Mouse (Mus musculus): ENCODE data around the gene Ache.

The Ache gene

GRCm38 (mm10) chr5:137295712-137296111, 8.4 kb downstream of the Ache start:
- DNase-seq (ENCODE audit: low read depth), result no peak

DNA sequence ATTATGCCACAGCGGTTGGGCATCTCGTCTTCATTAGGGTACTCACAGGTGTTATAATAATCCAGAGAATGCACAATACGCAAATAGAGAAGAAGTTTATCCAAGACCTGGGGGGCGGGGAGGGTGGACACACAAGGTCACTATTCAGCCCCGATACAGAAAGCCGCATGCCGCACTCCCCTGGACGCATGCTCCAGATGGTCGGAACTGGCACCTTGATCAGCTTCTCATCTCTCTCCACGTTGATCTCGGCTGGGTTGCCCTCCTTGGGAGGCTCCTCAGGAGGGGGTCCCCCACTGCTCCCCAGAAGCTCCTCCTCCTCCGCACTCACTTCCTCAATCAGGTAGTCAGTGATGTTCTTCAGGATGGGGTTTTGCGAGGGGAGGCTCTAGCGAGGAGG, 9.8 kb downstream of the Ache start:
- no peak for DNase-seq (ENCODE audit: low read depth)

GRCm38 (mm10) chr5:137299240-137299639, 11.9 kb downstream of the Ache start:
- DNase-seq (ENCODE audit: low read depth), result no peak

- DNase-seq (ENCODE audit: low read depth), result no peak
Observed at GRCm38 (mm10) chr5:137301253-137301652, 13.9 kb downstream of the Ache start.

DNA sequence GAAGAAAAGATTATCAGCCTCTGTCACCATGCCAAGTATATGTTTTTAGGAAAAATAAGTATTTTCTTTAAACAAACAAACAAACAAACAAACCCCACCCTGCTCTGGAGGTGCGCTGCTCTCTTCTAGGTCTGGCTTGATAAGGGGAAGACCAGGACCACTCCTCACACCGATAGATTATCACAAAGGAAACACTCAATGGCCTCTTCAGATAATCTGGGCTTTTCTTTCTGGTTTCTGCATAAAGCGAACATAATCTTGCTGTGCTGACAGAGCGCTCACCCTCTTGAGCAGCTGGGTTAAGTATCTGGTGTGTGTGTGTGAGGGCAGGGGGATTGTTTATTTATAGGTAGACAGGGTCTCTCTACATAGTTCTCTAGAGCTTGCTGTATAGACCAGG, 16.3 kb downstream of the Ache start:
- DNase-seq (ENCODE audit: low read depth), result no peak

- DNase-seq (ENCODE audit: low read depth), result no peak
Observed at GRCm38 (mm10) chr5:137304165-137304564, 16.8 kb downstream of the Ache start.

DNA sequence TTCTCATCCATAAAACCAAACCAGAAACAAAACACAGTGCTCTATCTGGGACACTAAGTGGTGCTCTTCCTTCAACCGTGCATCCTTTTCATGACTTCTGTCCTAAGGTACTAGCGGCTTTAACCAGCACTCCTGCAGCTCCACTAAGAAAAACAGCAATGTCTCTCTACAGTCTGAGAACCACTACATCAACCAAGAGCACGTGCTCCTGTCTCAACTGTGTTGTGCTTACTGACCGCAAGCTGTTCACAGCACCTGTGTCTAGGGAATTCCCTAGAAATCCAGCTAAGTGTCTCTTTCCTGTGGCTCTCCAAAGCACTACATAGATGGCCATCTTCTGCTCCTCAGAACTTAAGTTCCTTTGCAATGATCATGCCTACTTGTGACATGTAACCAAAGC, 17.5 kb downstream of the Ache start:
- DNase-seq (ENCODE audit: low read depth), result no peak

DNA sequence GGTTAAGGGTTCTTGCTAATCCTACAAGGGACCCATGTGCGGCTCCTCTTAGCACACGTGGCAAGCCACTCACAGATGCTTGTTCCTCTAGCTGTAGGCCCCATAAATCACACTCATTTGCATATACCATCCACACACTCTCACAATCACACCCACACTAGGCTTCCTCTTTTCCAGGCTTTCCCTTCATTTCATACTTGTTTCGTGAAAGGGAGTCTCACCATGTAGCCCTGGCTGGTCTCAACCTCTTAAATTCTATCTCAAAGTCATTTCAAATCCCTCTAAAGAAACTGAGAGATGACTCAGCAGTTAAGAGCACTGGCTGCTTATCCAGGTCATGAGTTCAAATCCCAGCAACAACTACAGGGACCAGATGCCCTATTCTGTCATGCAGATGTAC, 18.5 kb downstream of the Ache start:
- no peak for DNase-seq (ENCODE audit: low read depth)

DNA sequence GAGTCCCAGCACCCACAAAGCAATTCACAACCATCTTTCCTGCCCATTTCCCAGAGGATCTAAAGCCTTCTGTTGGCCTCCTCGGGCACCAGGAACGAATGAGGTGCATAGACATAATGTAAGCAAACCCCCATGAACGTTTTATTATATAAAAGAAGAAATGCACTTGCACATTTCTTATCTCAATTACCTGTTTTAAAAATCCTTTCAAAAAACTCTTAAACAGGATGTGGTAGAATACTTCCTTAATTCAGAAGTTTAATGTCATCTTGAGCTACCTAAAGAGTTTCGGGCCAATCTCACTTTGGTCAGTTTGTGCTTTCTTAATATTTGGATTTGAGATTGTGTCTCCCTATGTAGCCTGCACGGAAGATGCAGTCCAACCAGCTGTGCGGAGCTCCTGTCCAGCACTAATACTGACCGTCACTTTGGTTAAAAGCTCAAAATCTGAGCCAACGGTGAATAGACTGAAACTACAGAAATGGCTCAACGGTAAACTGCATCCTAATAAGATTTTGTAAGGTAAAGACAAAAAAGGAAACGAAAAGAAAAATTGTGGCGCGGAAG, 19.2 kb downstream of the Ache start:
- DNase-seq (ENCODE audit: low read depth), result no peak

GRCm38 (mm10) chr5:137307071-137307912, 20.0 kb downstream of the Ache start, which contains the start of gene Srrt:
Gene Srrt, minus strand, starts transcription at chr5:137307674.
- DNase-seq (ENCODE audit: low read depth), result peak; percentile 92

GRCm38 (mm10) chr5:137308356-137308755, 21.0 kb downstream of the Ache start:
- DNase-seq (ENCODE audit: low read depth), result no peak

DNA sequence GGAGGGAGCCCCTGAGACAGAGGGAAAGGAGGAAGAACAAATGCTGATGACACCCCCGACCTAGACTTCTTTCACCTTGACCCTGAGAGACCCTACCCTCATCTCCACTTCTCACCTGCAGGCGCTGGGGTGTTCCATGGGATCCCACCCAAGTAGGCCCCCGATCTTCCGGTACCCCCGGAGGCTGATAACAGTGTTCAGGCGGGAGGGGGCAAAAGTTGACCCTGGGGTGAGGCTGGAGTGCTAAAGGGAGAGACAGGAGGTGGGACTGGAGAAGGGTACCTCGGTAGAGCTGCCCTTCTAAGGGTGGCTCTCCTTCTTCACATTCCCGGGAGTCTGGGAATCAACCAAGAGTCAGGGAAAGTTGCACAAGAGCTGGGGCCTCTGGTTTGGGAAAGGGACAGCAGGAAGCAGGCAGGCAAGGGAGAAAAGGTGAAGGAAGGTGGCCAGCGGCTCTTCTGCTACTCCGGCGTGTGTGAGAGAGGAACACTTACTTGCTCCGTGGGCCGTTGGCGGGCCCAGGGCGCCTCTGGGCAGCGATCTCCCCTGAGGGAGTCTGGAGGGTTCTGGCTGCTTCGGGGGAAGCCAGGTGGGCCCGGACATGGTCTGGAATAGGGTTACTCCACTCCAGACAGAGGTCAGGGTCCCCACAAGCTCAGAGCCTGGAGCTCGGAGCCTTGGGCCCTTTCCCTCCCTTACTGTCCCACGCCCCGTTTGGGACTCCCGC, 26.3 kb downstream of the Ache start:
- no peak for DNase-seq (ENCODE audit: low read depth)

DNA sequence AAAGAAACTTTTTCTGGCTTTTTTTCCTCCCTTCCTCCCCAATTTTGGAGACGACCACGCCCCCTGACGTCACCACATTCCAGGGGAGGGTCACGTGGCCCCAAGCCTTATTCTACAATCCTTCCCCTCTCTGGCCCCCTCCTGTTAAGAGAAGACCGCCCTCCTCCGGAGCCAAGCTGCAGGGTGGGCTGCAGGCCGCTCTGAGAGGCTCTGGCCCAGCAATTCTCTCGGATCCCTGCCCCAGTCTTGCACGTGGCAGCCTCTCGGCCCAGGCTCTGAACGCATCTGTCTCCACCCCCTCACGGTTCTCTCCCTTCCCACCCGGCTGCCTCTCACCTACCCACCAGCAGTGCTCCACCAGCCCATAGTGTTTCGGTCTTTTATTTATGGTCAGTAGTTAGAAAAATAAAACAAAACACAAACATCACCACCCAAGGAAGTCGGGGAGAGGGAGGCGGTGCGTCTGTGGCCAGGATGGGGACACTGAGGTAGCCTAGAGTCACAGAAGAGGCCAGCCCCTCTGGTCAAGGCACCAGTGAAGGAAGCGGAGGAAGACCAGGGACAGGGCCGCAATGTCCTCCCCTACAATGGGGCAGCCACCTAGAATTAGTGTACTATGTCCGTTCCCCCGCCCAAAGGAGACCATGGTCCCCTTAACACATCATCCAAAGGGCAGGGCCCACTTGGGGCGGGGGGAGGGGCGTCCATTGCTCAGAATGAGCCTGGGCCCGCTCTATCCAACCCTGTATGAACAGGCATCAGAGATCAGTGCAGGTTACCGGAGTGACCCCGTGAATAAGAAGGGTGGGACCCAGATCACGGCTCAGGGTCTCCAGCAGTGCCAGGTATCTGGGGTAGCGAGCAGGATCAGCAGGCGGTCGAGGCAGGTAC, 27.1 kb downstream of the Ache start, which contains the start of gene Trip6:
Trip6 (minus strand) TSS at position 212 of the 891 bp plus-strand sequence.
- DNase-seq (ENCODE audit: low read depth), result no peak

DNA sequence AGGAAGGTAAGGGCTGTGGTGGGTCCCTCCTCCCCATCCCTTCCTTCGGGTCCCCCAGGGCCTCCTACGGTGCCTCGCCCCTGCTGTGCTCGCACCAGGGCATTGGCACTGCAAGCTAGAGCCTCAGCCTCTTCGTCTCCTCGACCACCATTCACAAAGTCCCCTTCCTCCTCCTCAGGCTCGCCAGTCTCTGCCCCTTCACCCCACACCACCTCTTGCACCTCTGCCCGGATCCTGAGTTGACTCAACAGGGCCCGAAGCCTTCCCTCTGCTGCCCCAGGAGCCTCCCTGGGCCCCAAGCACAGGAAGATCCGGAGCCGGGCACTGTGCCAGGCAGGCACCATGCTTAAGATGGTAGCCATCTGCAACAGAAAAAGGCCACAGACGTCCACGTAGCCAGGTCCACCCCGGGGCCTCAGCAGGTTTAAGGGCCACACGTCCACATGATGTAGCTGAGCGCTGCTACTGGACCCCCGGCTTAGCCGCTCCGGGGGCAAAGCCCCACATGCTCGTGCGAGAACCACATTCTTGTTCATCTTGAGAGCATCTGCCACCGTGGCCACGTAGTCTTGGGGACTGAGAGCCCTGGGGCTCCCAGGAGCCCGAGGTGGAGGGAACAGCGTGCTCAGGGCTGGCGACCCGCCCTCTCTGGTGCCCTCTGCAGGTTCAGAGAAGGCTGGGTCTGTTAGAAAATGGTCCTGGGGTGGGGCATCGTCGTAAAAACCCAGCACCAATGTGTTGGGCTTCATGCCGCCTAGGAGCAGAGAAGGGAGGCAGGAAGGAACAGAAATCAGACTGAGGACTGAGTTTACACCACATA, 28.0 kb downstream of the Ache start:
- no peak for DNase-seq (ENCODE audit: low read depth)

- DNase-seq (ENCODE audit: low read depth), result no peak
Observed at GRCm38 (mm10) chr5:137317361-137317760, 30.0 kb downstream of the Ache start.

DNA sequence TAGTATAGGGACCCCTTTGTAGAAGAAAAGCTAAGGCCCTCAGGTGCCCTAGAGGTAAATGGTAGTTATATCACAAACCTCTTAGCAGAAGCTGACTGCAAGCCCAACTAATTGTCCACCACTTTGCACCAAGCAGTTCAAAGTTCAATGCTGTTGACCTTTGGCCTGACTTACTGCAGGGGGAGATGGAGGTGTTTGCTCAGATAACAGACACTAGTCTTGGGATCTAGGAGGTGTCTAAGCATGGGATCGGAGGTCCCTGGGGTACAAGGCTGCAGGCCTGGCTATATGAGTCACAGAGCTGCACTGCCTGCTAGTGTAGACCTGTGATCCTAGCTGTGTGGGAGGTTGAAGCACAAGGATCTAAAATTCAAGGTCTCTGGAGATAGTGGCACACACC, 31.3 kb downstream of the Ache start:
- no peak for DNase-seq (ENCODE audit: low read depth)

GRCm38 (mm10) chr5:137320996-137321395, 33.7 kb downstream of the Ache start:
- DNase-seq (ENCODE audit: low read depth), result no peak

- DNase-seq (ENCODE audit: low read depth), result no peak
Observed at GRCm38 (mm10) chr5:137330910-137331309, 43.6 kb downstream of the Ache start.

DNA sequence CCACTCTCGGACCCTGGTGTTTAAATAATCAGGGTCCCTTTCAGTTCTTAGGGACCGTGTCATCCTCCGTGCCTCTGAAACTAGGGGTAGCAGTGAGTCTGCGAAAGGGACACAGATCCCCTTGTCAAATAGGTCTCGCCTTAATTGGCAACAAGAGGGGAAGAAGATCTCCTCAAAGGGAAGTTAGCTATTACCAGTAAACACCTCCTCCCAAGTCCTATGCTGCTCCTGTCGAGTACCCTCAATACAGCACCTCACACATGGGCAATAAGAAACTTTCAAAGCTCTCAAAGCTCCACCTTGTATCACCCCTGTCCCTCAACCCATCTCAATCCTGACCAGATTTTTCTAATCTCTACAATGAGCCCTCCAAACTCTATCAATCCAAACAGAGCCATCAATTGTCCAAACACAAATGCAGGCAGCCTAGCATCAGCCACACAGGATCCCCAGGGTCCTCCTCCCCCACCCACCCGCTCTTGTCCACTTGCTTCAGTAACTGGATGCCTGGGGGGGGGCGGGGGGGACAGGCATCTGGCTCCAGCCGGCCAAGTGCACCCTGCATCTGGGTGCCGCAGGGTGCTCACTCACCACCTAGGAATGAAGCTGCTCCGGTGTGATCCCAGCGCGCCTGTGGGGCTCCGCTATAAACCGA, 45.7 kb downstream of the Ache start:
- DNase-seq (ENCODE audit: low read depth), result no peak

DNA sequence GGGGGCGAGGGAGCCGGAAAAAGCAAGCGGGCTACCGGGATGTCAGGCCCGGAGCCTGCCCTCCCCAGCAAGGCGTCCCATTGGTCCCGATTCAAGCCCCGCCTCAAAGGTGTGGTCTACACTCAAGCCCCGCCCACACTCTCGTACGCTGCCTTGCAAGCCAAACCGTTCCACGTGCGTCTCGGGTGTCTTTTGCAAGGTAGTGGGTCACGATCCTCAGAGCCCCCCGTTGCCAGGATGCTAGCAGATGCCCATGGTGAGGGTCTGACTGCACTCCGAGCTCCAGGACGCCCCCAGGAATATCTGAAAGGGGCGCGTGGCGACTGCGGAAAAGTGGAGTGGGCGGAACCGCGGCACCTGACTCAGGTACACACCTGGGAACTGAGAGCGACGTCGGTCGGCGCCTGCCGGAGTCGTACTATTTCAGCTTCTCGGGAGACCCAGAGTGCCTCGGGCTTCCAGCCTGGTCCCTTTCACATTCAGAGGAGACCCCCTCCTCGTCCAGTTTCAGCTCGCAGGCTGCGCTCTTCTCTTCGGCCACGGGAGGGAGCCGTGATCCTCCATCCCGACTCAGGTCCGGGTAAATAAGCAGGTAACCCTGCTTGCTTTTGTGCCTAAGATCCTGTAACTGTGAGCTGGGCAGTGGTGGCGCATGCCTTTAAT, 46.3 kb downstream of the Ache start, which contains the start of gene Slc12a9:
Slc12a9 (minus strand) TSS at position 86 of the 663 bp plus-strand sequence.
- peak; percentile 96 for DNase-seq (ENCODE audit: low read depth)

Measured in c-Kit-positive CD71-negative TER-119-negative erythroid progenitor cells, embryonic 14.5 days (primary cell).